In genomic region chr2:148048484-148049129, GRCm38 (mm10) we compare ENCODE assay signal across 8 mouse cellular contexts. TPM values are rescaled to one million over a fixed set of nuclear protein-coding genes. Genes with fewer than 3 reads are reported as not detected.
A peak's percentile ranks its signal among the peaks of the same experiment; 100 is the strongest.
DNase-seq lines count a peak whose midpoint lies in the region; TF ChIP-seq lines count a peak whose summit lies in the region.
"Had no signal": no experiment of that assay in that cellular context is flagged by ENCODE, and none has a peak within 500 bp of the region (broad histone marks: within the 10 kb centered on the region; RNA-seq: fewer than 3 reads in every experiment).

No protein-coding gene starts in this region.

- DNase-seq in ES-E14 (ENCODE audit: low read depth, low spot score): no peak
- peak; percentile 89 for DNase-seq in adrenal gland, postnatal 10 days
- peak; percentile 82 for DNase-seq in heart, postnatal 4 days
- DNase-seq in limb, embryonic 10.5 days (ENCODE audit: low spot score): peak; percentile 91
- peak; percentile 84 for DNase-seq in mesoderm, embryonic 11.5 days (ENCODE audit: low read depth, low spot score)

- in situ Hi-C loops in ES-E14 (cut with MboI; ENCODE audit: low sequenced_read_pairs in 2 of 2, unreplicated experiment in 2 of 2): loop anchor here (5.0 to 25.0 kb wide), 6 partner anchors 244 to 1836 kb away; partner anchors contain the start of genes Insm1 (in 1 of the 2), Nkx2-2 (in 1 of the 2) and Nkx2-4 (in 1 of the 2)

- H3K27ac ChIP-seq in ES-E14 (ENCODE audit: insufficient read depth, low read depth, low read length, poor library complexity, severe bottlenecking): no peak overlapping the region
- no peak overlapping the region for H3K27ac ChIP-seq in embryonic fibroblast, embryonic 13.5 days (ENCODE audit: insufficient read depth, low read length)
- H3K27ac ChIP-seq in limb, embryonic 10.5 days: no peak overlapping the region
- H3K27ac ChIP-seq in testis, adult 2 months (ENCODE audit: control insufficient read depth, insufficient read depth, low read depth, low read length): no peak overlapping the region

- H3K9me3 ChIP-seq in ES-E14 (ENCODE audit: control insufficient read depth, insufficient read depth, low read depth, low read length): no peaks in the 10 kb centered on the region
- no peaks in the 10 kb centered on the region for H3K9me3 ChIP-seq in limb, embryonic 10.5 days (replicated peaks)

- TF ChIP-seq CTCF in embryonic fibroblast, embryonic 13.5 days (IDR thresholded peaks at IDR 0.05; ENCODE audit: borderline replicate concordance, insufficient read depth, low read length): peak; percentile 55
- TF ChIP-seq CTCF in testis, adult 2 months (IDR thresholded peaks at IDR 0.05; ENCODE audit: control insufficient read depth, insufficient read depth, insufficient replicate concordance, low read depth, low read length): peak; percentile 59

- no peak overlapping the region for H3K9ac ChIP-seq in ES-E14 (ENCODE audit: insufficient read depth, low read depth, low read length, poor library complexity, severe bottlenecking)

- WGBS in limb, embryonic 10.5 days: under 1% methylated on average over 41 of the region's 41 CpGs

- H3K27me3 ChIP-seq in limb, embryonic 10.5 days (ENCODE audit: low read depth, poor library complexity, severe bottlenecking): peaks cover 100% of the 10 kb centered on the region
- peaks cover 10% of the 10 kb centered on the region for H3K27me3 ChIP-seq in testis, adult 2 months (ENCODE audit: control insufficient read depth, insufficient read depth, low read length)

- H3K36me3 ChIP-seq in ES-E14 (ENCODE audit: control insufficient read depth, insufficient read depth, low read length, poor library complexity, severe bottlenecking): no peaks in the 10 kb centered on the region
- H3K36me3 ChIP-seq in limb, embryonic 10.5 days: no peaks in the 10 kb centered on the region
- no peaks in the 10 kb centered on the region for H3K36me3 ChIP-seq in testis, adult 2 months (ENCODE audit: control insufficient read depth, insufficient read depth, low read length)

- H3K4me1 ChIP-seq in ES-E14 (ENCODE audit: control insufficient read depth in 2 of 2, insufficient read depth in 2 of 2, low read length in 2 of 2, poor library complexity in 1 of 2): peaks cover 0 to 6% of the 10 kb centered on the region in 2 experiments; a peak in 1 of 4 replicates
- no peaks in the 10 kb centered on the region for H3K4me1 ChIP-seq in embryonic fibroblast, embryonic 13.5 days (ENCODE audit: control insufficient read depth, insufficient read depth, low read length)
- H3K4me1 ChIP-seq in limb, embryonic 10.5 days: peaks cover 31% of the 10 kb centered on the region
- peaks cover 20% of the 10 kb centered on the region for H3K4me1 ChIP-seq in testis, adult 2 months (ENCODE audit: control insufficient read depth, insufficient read depth, low read length)

- TF ChIP-seq POLR2A in embryonic fibroblast, embryonic 13.5 days (IDR thresholded peaks at IDR 0.05; ENCODE audit: low read depth, low read length): no peak
- no peak for TF ChIP-seq POLR2A in testis, adult 2 months (IDR thresholded peaks at IDR 0.05; ENCODE audit: control insufficient read depth, low read depth, low read length)

- peak overlapping the region; percentile 40 to 42 for H3K4me3 ChIP-seq in ES-E14 (ENCODE audit: insufficient read depth in 1 of 2, low read depth in 1 of 2, low read length in 2 of 2, poor library complexity in 1 of 2, severe bottlenecking in 1 of 2)
- no peak overlapping the region; the same call in 1 of the 2 replicates for H3K4me3 ChIP-seq in embryonic fibroblast, embryonic 13.5 days (ENCODE audit: insufficient read depth, low read length)
- H3K4me3 ChIP-seq in limb, embryonic 10.5 days: peak overlapping the region; percentile 39
- H3K4me3 ChIP-seq in testis, adult 2 months (ENCODE audit: control insufficient read depth, low read depth, low read length): peak overlapping the region; percentile 8

TF ChIP-seq in ES-E14, 5 proteins besides CTCF, POLR2A, EP300 and RAD21:
- TF ChIP-seq CHD2 (IDR thresholded peaks at IDR 0.05; ENCODE audit: low read depth, low read length) (no peak), ZC3H11A (IDR thresholded peaks at IDR 0.05; ENCODE audit: borderline replicate concordance, low read depth, low read length) (0 out of 2 replicates have a peak, but pooled peaks have one; percentile 37)
TF ChIP-seq in ES-E14: peak in this region for 1.

RNA-seq across cellular contexts. Expression of gene Foxa2, which starts 1.8 kb away (rescaled TPM):
- total RNA-seq in ES-E14 (2012; rRNA removed): 0.11 and 1.5 TPM in 2 replicates
- total RNA-seq in adrenal gland, postnatal 10 days (2021): 1 to 10 TPM; 2.0 to 3.0 TPM
- not detected in 2 replicates for polyA plus RNA-seq in embryonic fibroblast, embryonic 13.5 days (2011; ENCODE audit: insufficient read length, low read depth, missing spikeins)
- not detected for total RNA-seq in heart, postnatal 4 days (2021)
- 0.16 TPM in 1 of 2 replicates, not detected in the other for polyA plus RNA-seq in limb, embryonic 10.5 days (2016; fragmentation: Nextera tagmentation; extraction: Ambion mirVana)
- 0.13 and 0.23 TPM in 2 replicates for polyA plus RNA-seq in testis, adult 2 months (2012; rRNA removed)
- total RNA-seq: layer of hippocampus, adult 18-20 months had no signal
